Mouse (Mus musculus) neural tube, embryonic 11.5 days (tissue): Measurements from ENCODE around the gene Nrap. TPM values are rescaled to one million over a fixed set of nuclear protein-coding genes. Genes with fewer than 3 reads are reported as not detected.

Experiments
- ATAC-seq: fragments of 200-750 bp; cut with Nextera tagmentation; 2 replicates; pipeline ENCODE4 v1.8.0; 2017; ENCODE audit warnings: moderate number of reproducible peaks, mild to moderate bottlenecking, moderate TSS enrichment, moderate library complexity; ENCODE audit not compliant: insufficient read depth, low FRiP score, low TSS enrichment
- DNase-seq: peaks from one replicate; pipeline ENCODE4 v3.0.0-alpha.2; 2015; ENCODE audit warnings: low spot score
- H3K27ac ChIP-seq: fragments of 300-500 bp; sonication (generic); 2 replicates; pipeline ENCODE4 v1.5.1; 2014; ENCODE audit warnings: low read depth, mild to moderate bottlenecking, low read length
- H3K27me3 ChIP-seq: fragments of 300-500 bp; sonication (generic); 2 replicates; pipeline ENCODE4 v1.6.1; 2014; ENCODE audit warnings: mild to moderate bottlenecking, low read length, mixed read lengths; ENCODE audit not compliant: control insufficient read depth, insufficient read depth
- H3K36me3 ChIP-seq: fragments of 300-500 bp; sonication (generic); 2 replicates; pipeline ENCODE4 v1.6.1; 2014; ENCODE audit warnings: mild to moderate bottlenecking, low read length, moderate library complexity, mixed read lengths; ENCODE audit not compliant: control insufficient read depth, insufficient read depth
- H3K4me1 ChIP-seq: fragments of 300-500 bp; sonication (generic); 2 replicates; pipeline ENCODE4 v1.6.1; 2014; ENCODE audit warnings: low read length, mixed read lengths; ENCODE audit not compliant: control insufficient read depth, insufficient read depth
- H3K4me2 ChIP-seq: fragments of 300-500 bp; sonication (generic); 2 replicates; pipeline ENCODE4 v1.6.1; 2014; ENCODE audit warnings: low read depth, mild to moderate bottlenecking, moderate library complexity
- H3K4me3 ChIP-seq: fragments of 300-500 bp; sonication (generic); 2 replicates; pipeline ENCODE4 v1.5.1; 2014; ENCODE audit warnings: low read depth, low read length
- H3K9ac ChIP-seq: fragments of 300-500 bp; sonication (generic); 2 replicates; pipeline ENCODE4 v1.6.1; 2014; ENCODE audit warnings: mild to moderate bottlenecking, low read length
- H3K9me3 ChIP-seq: fragments of 300-500 bp; sonication (generic); 2 replicates; pipeline ENCODE4 v1.6.1; 2016; ENCODE audit warnings: low read length; ENCODE audit not compliant: control insufficient read depth
- WGBS: fragments of 180-500 bp; shearing (Covaris S2); extraction: QIAGEN DNeasy Blood & Tissue Kit; methylation state at CpG from one replicate; pipeline ENCODE4 v1.1.7; 2014; 5-methylcytosine and 5-hydroxymethylcytosine counted together
- polyA plus RNA-seq: library from polyadenylated mRNA; unstranded; fragments of >200 nt; fragmentation: Nextera tagmentation; extraction: Ambion mirVana; gene quantifications from 2 replicates; pipeline ENCODE4 v1.2.1, GENCODE M21; 2014

The Nrap gene
- polyA plus RNA-seq, 1 experiment from 2014 or later, result 0.16 TPM

DNA sequence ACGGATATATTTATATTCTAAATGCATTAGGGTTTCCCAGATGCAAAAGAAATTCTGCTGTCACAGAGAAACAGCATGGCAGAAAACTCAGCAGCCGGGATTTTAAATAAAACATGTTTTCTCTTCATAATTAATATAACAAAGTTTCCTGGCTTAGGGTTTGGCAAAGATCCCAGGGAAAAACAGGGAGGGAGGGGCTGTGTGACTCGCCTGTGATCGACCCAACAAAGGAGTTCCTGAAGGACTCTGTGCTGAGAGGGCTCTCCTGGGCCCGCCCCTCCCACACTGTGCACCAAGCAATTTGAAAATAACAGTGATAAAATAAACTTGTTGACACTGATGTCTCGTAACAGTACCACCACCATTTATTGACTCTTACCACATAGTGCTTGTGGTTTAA lies 97.9 kb downstream of the Nrap start:
- Histone ChIP-seq H3K4me3 (no peak overlapping the region), H3K27me3 (no peaks in the 10 kb centered on the region), H3K27ac (no peak overlapping the region), H3K9ac (no peak overlapping the region), H3K4me2 (no peak overlapping the region), H3K36me3 (no peaks in the 10 kb centered on the region), H3K9me3 (no peaks in the 10 kb centered on the region), H3K4me1 (no peaks in the 10 kb centered on the region)
- ATAC-seq, result no peak
- no peak for DNase-seq
- WGBS, result 84% methylated on average over 6 of the region's 6 CpGs

DNA sequence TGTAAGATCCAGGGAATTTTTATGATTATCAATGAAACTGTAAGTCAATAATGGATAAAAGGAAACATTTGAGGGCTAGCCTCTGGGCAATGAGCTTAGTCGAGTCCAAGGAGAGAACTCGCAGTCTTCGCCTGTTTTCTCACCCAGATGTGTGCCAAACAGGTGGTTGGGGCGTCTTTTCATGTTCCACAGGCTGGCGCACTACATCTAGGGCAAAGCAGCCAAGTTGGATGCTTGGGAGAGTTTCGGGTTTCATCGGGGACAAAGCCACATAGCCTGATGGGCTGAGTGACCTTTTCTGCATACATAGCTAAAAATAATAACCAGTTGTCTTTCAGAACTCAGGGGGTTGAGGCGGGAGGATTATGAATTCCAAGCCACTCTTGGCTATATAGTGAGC lies 100.2 kb downstream of the Nrap start:
- H3K4me2 ChIP-seq, result no peak overlapping the region
- ATAC-seq, result no peak
- 85% methylated on average over 8 of the region's 8 CpGs for WGBS

DNA sequence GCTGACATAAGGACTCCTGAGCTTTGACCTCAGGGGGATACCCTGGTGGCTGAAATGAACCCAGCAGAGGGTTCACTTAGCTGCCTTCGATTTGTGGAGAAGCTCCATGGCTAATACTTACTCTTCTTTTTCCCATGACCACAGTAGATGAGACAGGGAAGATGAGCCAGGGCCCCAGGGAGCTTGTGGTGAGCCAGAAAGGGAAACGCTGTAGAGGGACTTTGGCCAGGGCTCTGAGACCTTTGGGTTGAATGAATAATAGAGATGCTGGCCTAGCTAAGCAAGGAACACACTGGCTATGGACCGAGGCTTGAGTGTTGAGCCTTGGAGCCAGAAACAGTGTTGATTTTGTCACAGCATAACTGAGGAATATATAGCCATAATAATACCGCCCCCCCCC lies 101.4 kb downstream of the Nrap start:
- Histone ChIP-seq H3K4me2 (no peak overlapping the region), H3K9ac (no peak overlapping the region), H3K4me3 (no peak overlapping the region), H3K27ac (no peak overlapping the region), H3K4me1 (no peaks in the 10 kb centered on the region), H3K27me3 (no peaks in the 10 kb centered on the region), H3K36me3 (no peaks in the 10 kb centered on the region), H3K9me3 (no peaks in the 10 kb centered on the region)
- no peak for ATAC-seq
- WGBS, result 90% methylated on average over 4 of the region's 4 CpGs
- DNase-seq, result no peak

More for the DNA sequence above, 100.2 kb downstream of the Nrap start:
- no peak for DNase-seq
- H3K9me3 ChIP-seq, result no peaks in the 10 kb centered on the region
- no peaks in the 10 kb centered on the region for H3K4me1 ChIP-seq
- H3K4me3 ChIP-seq, result no peak overlapping the region
- H3K27ac ChIP-seq, result no peak overlapping the region
- no peaks in the 10 kb centered on the region for H3K36me3 ChIP-seq
- H3K27me3 ChIP-seq, result no peaks in the 10 kb centered on the region
- H3K9ac ChIP-seq, result no peak overlapping the region

DNA sequence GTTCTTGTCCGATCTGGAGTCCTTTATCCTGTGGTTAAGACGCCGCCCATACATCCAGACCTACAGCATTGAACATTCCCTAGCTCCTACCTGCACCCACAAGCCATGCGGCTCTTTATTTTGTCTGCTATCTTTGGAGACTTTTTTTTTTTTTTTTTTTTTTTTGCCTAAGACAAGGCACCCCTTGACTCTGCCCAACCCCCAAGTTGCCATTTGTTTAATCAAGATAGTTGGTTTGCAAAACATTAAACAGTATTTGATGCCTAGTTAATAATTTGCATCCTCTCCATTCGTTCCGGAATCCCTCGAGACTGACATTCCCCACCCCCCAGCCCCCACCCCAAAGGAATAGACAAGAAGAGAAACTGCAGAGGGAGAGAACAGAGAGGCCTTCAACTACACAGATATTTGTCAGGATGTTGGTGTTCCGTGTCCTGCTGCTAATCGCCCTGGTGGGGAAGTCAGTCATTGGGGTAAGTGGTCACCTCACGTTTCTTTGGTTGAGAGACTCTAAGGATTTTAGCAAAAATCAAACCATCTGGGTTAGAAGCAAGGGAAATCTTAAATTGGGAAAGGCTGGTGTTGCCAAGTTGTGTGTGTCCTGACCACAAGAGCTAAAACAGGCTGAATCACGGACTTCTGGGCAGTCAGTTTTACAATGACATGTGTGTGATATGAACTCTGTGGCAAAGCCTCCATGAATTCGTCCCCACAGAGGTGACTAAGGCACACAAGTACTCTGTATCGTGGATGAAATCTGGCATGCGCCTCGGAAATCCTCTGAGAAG lies 102.1 kb downstream of the Nrap start:
- Histone ChIP-seq H3K9me3 (no peaks in the 10 kb centered on the region), H3K4me1 (no peaks in the 10 kb centered on the region), H3K36me3 (no peaks in the 10 kb centered on the region), H3K4me3 (no peak overlapping the region), H3K9ac (no peak overlapping the region), H3K4me2 (no peak overlapping the region), H3K27me3 (no peaks in the 10 kb centered on the region), H3K27ac (no peak overlapping the region)
- 87% methylated on average over 15 of the region's 15 CpGs for WGBS
- DNase-seq (no peak), ATAC-seq (no peak)

DNA sequence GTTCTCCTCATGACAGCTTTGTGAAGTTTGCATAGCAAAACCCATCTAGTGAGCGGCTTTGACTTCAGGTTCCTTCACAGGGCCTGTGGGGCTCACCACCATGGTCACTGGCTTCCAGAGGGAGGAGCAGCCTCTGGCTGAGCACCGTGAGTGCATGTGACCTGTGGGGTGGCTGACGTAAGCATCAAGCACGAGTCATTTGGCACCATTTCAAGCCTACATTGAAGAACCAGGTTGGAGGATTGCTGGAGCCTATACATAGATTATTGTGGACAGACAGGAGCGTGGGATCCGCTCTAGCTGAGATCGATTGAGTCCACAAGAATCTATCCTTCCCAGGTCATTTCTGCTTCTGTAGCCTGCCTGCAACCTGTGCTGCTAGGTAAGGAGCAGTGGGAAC lies 103.0 kb downstream of the Nrap start, which contains the start of gene Habp2:
Gene Habp2 (plus strand): TSS at position 272 of the 400 bp plus-strand sequence.
- DNase-seq (no peak), ATAC-seq (no peak)
- H3K4me1 ChIP-seq, result no peaks in the 10 kb centered on the region
- no peaks in the 10 kb centered on the region for H3K27me3 ChIP-seq
- 89% methylated on average over 7 of the region's 7 CpGs for WGBS
- H3K27ac ChIP-seq, result no peak within 1 kb of the TSS
- H3K4me2 ChIP-seq, result no peak within 1 kb of the TSS
- H3K36me3 ChIP-seq, result no peaks in the 10 kb centered on the region
- no peak within 1 kb of the TSS for H3K9ac ChIP-seq
- no peaks in the 10 kb centered on the region for H3K9me3 ChIP-seq
- no peak within 1 kb of the TSS for H3K4me3 ChIP-seq

DNA sequence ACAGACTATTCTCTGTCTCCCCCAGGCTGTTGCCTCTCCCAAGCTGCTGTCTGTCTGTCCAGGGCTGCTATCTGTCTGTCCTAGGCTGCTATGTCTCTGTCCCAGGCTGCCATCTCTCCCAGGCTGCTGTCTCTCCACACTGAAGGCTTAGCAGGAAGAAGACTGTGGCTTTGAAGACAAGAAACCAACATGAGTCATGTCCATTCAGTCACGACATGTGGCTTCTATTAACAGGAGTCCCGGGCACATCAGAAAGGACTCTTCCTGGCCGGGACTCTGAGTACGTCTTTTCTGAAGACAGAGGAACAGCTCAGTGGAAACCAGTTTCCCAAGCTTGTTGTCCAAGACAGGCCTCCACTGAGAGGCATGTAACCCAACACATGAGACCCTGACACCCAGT lies 104.6 kb downstream of the Nrap start:
- Histone ChIP-seq H3K36me3 (no peaks in the 10 kb centered on the region), H3K9me3 (no peaks in the 10 kb centered on the region), H3K4me3 (no peak overlapping the region), H3K9ac (no peak overlapping the region), H3K27me3 (no peaks in the 10 kb centered on the region), H3K27ac (no peak overlapping the region), H3K4me1 (no peaks in the 10 kb centered on the region), H3K4me2 (no peak overlapping the region)
- ATAC-seq (no peak), DNase-seq (no peak)
- WGBS, result 66% methylated on average over 4 of the region's 4 CpGs

DNA sequence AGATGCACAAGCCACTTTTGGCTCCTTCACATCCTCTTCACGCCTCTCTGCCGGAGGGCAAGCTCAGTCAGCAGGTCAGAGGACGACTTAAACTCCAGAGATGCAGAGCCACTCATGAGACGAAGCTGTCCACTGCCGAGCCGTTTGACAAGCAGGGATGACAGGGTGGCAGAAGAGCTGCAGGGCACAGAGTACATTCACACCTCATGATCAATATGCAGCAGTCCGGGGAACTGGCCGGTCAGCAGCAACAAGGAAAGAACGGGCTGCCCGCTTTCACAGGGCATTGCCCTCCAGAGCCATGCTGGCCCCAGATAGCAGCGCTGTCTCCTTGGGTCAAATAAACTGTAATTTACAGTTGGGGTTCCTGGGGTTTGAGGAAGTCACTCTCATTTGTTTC lies 111.5 kb downstream of the Nrap start:
- ATAC-seq (no peak), DNase-seq (no peak)
- no peaks in the 10 kb centered on the region for H3K4me1 ChIP-seq
- no peak overlapping the region for H3K4me3 ChIP-seq
- WGBS, result 84% methylated on average over 11 of the region's 11 CpGs
- H3K36me3 ChIP-seq, result no peaks in the 10 kb centered on the region
- no peaks in the 10 kb centered on the region for H3K27me3 ChIP-seq
- H3K27ac ChIP-seq, result no peak overlapping the region
- no peak overlapping the region for H3K4me2 ChIP-seq
- no peak overlapping the region for H3K9ac ChIP-seq
- no peaks in the 10 kb centered on the region for H3K9me3 ChIP-seq

DNA sequence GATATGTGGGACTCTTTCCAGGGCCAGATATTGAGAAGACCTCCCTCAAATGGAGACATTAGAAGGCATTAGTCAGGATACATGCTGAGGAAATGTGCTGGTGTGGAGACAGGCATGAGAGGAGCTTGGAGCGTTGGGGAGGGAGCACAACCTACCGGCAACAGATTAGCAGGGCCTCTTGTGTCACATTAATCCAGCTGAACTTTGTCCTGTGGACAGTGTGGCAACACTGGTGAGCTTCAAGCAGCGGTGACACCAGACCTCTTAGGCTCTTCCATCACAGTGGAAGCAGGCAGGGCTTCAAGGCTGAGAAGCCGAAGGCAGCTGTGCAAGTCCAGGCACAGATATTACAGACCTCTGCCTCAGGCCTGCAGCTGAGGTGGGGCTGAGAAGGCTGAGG lies 111.9 kb downstream of the Nrap start:
- DNase-seq (no peak), ATAC-seq (no peak)
- no peaks in the 10 kb centered on the region for H3K4me1 ChIP-seq
- no peaks in the 10 kb centered on the region for H3K27me3 ChIP-seq
- H3K9me3 ChIP-seq, result no peaks in the 10 kb centered on the region
- no peak overlapping the region for H3K4me3 ChIP-seq
- H3K4me2 ChIP-seq, result no peak overlapping the region
- H3K36me3 ChIP-seq, result no peaks in the 10 kb centered on the region
- 85% methylated on average over 4 of the region's 4 CpGs for whole genome bisulfite sequencing
- no peak overlapping the region for H3K27ac ChIP-seq
- no peak overlapping the region for H3K9ac ChIP-seq

DNA sequence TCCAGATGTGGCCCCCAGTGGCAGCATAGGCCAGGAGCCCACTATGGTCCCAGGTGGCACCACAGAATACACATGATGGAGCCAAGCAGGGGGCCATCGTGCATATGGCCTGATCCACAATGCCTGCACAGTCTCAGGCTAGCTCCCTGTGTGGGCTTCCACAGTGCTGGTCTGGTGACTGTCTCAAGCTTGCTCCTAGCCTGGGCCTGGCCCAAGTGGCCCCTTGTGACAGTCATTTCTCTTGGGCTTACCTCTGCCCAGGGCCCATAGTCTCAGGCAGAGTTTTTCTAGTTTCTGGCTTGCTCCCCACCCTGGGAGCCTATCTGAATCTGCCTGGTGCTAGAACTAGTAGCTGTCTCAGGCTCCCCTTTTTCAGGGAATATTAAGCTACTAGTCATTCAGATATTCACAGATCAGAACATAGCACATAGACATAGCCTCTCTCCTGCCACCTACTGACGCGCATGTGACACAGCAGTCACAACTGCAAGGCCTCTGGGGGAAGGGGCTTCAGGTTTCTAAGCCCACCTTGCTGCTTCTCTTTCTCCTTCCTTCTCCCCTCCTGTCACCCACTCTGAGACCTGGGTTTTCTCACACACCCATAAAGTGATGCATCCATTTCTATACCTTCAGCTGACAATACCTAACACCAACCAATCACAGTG lies 112.6 kb downstream of the Nrap start:
- 56% methylated on average over 3 of the region's 3 CpGs for WGBS
- H3K36me3 ChIP-seq, result no peaks in the 10 kb centered on the region
- no peak for DNase-seq

More for the DNA sequence above, 112.6 kb downstream of the Nrap start:
- Histone ChIP-seq H3K9ac (no peak overlapping the region), H3K4me1 (no peaks in the 10 kb centered on the region), H3K4me2 (no peak overlapping the region), H3K9me3 (no peaks in the 10 kb centered on the region), H3K4me3 (no peak overlapping the region), H3K27ac (no peak overlapping the region), H3K27me3 (no peaks in the 10 kb centered on the region)
- ATAC-seq, result no peak
